Comparison of ENCODE assay signal across 12 mouse cellular contexts in the genomic region with DNA sequence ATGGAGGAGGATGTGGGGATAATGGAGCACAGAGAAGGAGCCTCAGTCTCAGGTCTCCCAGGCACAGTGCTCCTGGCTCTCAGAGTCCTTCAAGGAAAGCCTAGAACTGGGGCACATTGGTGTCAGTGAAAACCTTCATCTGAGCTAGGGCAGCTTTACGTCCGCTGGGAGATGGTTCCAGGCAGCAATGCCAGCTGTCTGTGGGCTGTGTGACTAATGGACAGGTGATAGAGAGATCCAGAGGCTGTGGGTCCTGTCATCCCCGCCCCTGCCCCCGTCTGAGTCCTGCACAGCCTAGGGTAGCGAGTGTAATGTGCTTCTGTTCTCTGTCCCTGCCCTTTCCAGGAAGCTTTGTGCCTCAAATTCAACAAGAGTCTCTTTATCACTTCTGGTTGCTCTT. TPM values are rescaled to one million over a fixed set of nuclear protein-coding genes. Genes with fewer than 3 reads are reported as not detected.
"Had no signal": no experiment of that assay in that cellular context is flagged by ENCODE, and none has a peak within 500 bp of the region (broad histone marks: within the 10 kb centered on the region; RNA-seq: fewer than 3 reads in every experiment).

No protein-coding gene starts in this region.

- H3K27me3 ChIP-seq: kidney, embryonic 15.5 days; neural tube, embryonic 13.5 days had no signal

- H3K4me3 ChIP-seq: kidney, embryonic 15.5 days; left cerebral cortex, adult 2 months; limb, embryonic 10.5 days; neural tube, embryonic 13.5 days had no signal

- H3K9me3 ChIP-seq: kidney, embryonic 15.5 days; limb, embryonic 10.5 days; neural tube, embryonic 13.5 days had no signal

- ATAC-seq: lung, postnatal 0 days had no signal

- H3K36me3 ChIP-seq: kidney, embryonic 15.5 days; limb, embryonic 10.5 days; neural tube, embryonic 13.5 days had no signal

- H3K4me2 ChIP-seq: kidney, embryonic 15.5 days; neural tube, embryonic 13.5 days had no signal

- DNase-seq: kidney, adult 2 months; kidney, postnatal 14 days; lung, adult 2 months; lung, postnatal 36 days; midbrain, embryonic 14.5 days; right cerebral cortex, postnatal 14 days; thymus, postnatal 36 days had no signal

- H3K27ac ChIP-seq: kidney, embryonic 15.5 days; left cerebral cortex, adult 2 months; limb, embryonic 10.5 days; neural tube, embryonic 13.5 days had no signal

- H3K4me1 ChIP-seq: kidney, embryonic 15.5 days; neural tube, embryonic 13.5 days had no signal

- H3K9ac ChIP-seq: kidney, embryonic 15.5 days; neural tube, embryonic 13.5 days had no signal

RNA-seq across cellular contexts. Expression of a gene that starts 2.3 kb away (rescaled TPM):
- polyA plus RNA-seq: limb, embryonic 10.5 days; midbrain, embryonic 14.5 days had no signal
